Mouse (Mus musculus) CD8-positive naive resting alpha-beta T cell, adult 2 months (primary cell): ENCODE measurements around the gene Usp47.

Experiments
- DNase-seq, 2 experiments: peaks; one replicate each; pipeline ENCODE4 v3.0.0; 2022; ENCODE audit warnings: low read depth in 2 of 2, low spot score in 2 of 2

Usp47 gene

DNA sequence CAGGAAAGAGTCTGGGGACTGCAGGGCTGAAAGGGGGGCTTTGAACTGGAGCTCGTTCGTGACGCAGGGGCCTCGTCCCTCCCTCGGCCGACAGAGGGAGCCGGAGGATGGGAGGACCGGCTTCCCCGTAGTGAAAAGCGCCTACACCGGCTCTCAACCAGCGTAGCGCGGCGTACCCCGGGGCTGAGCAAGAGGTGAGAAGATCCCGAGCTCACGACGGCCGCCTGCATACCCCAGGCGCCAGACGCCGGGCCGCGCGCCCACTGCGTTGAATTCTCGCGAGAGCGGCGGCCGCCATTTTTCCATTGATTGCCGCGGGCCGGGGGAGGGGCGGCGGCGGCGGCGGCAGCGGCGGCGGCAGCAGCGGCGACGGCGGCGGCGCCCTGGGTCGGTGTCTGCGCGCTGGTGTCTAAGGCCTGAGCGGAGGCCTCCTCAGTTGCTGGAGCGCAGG lies at the start of gene Usp47:
TSS of gene Usp47 (plus strand) at position 355 of the 451 bp plus-strand sequence.
- peak; percentile 84 for DNase-seq

DNA sequence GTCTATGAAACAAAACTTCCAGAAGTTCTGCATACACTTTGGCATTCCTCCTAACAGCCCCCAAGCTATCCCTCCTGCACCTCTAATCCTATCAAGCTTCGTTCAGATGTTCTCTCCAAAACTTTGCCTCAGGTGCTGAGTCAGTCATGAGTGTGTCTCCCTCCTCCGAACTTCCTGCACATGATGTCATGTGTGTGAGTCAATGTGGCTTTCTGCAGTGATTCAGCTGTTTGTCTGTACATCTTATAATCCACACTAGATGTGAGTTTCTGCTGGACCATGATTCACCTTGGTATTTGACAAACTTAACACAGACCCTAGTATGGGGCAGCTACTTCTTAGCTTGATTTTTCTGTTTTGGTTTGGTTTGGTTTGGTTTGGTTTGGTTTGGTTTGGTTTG lies 46.9 kb upstream of the Usp47 start:
- no peak for DNase-seq

DNA sequence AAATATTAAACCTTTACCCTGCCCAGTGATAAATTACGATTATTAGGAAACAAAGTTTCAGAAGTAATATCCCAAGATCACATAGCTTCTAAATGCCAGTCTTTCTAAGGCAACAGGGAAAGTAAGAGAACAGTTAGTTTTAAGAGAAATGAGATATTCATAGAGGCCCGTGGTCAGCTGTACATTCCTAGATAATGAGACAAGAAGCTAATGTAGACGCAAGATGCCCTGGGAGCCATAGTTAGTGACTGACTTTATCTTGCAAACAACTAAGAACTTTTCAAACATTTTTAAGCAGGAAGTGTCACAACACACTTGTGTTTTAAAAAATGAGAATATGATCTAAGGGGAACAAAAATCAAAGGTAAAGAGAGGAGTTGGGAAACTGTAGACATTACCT lies 45.4 kb upstream of the Usp47 start:
- no peak for DNase-seq

DNA sequence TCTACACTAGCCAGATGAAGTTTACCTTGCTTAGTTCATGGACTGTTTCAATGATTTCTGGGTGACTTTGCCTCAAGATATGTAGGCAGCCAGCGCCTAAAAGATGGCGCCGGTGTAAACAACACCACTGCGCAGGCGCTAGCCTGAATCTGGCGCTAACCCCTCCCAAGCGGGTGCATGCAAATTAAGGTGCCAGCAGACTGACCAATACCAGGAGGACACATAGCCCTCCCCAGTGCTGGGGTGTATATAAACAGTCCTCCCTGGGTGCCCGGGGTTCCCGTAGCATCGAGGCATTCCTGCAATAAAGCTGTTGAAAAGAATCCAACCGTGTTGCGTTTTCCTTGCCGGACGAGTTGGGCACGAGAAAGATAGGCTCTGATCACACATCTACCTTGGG lies 41.0 kb upstream of the Usp47 start:
- no peak for DNase-seq

DNA sequence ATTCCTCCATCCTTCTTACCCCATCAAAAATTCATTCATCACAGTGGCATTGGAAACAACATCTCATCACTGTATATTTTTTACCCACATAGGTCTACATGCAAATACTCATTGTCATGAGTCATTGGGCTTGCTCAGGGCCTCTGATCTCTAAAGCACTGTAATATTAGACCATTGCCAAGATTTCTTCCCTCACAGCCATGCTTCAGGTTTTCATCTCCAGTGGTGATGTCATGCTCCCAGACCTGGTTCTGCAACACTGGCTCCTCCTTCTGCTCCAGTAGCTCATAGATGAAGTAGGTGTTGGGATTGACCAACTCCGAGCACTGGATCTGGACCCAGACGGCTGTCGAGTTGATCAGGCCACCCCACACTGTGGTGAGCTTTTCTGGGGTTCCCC lies 38.8 kb upstream of the Usp47 start:
- DNase-seq: no peak

DNA sequence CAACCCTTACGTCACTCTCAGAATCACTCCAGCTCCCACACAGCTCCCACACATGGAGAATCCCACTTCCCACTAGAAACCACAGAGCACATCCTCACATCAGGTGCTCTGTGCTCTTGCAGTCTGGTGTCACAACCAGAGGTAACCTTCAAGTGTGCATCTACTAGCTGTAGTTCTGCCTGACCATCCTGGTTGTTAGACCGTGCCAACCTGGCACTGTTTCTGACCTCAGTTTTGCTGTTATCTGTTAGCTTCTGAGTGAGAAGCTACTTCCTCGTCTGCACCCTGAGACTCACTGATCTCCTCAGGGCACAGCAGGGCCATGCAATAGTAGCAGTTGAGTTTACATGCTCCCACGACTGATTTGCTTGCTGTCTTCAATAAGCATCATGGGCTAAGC lies 38.0 kb upstream of the Usp47 start:
- no peak for DNase-seq

DNA sequence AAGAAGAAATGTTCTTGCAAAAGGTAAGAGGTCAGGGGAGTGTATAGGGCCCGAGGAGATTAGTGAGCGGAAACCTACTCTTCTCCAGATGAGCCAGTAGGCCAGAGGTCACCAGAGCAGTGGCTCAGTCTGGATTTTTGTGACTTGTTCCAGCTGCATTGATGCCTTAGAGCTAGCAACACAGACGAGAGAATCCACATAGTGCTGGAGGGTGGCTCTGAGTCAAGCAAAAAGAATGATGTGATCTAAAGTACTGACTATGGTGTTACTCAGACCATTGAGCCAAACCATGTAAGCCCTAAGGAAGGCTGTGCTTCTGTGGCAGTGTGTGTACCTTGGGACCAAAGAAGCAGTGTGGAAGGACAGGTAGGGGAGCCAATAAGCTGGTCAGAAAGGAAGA lies 36.4 kb upstream of the Usp47 start:
- no peak for DNase-seq

DNA sequence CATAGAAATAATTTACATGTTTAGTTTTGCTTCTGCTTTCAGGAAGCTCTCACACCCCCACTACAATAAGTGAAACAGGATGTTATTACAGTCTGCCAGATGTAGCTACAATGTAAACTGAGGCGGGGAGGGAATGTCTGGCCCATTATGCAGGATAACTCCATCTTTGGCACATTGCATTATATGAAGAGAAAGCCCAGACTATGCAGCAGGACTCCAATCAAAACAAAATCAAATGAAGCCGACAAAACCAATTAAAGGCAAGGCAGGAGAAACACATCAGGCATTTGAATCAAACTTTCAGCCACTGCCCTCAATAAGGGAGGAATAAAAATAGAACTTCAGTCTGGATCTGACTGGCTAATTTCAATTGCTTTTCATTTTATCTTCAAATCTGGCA lies 25.9 kb upstream of the Usp47 start:
- DNase-seq: no peak

DNA sequence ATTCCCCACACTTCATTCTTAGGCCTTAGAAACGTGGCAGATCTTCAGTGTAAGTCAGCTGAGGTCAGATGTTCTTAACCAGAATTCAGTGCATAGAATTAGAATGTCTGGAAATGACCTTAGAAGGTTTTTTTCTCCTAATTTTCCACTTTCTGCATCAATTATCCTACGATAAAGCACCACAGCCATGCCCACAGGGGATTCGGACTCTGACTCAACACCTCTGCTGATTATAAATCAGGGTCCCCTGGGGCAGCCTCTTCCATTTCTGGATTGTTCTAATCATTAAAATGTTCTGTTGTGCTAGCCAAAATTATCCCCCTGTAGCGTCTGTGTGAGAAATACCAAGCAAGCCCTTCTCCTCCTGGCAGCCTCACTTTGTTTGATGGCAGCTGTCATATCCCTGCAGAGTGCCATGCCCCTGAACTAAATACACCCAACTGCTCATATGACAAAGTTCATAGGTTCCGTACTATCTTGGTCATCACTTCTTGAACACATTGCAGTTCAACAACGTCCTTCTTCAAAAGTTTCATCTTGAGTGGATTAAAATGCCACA lies 24.8 kb upstream of the Usp47 start:
- no peak for DNase-seq

DNA sequence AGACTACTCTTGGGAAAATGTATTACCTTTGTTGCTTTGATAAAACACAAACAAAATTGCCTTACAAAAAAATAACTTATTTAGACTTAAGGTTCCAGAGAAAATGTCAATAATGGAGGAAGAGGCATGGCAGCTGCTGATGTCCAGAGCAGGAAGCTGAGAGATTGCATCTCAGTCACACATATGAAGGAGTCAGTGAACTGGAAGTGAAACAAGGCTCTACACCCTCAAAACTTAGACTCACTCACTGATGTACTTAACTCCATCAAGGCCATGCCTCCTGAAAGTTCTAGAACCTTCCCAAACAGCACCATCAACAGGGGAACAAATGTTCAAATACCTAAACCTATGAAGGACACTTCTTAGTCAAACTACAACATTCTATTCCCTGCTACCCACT lies 23.9 kb upstream of the Usp47 start:
- no peak for DNase-seq

DNA sequence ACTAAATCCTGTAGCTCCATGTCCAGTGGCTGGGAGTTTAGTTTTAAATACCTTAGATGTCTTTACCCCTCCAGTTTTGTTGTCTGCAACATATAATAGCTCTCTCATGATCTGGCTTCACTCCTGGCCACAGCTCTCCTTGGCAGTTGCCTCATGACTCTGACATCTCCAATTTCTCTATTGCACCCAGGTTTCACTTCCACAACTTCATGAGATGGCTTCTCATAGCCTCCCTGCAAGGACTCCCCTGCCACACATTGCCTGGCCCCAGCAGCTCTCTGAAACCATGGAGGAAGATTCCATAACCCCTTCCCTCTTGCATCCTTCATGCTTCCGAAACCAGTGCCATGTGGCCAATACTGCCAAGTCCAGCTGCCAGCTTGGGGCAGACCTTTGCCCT lies 23.1 kb upstream of the Usp47 start:
- no peak for DNase-seq

DNA sequence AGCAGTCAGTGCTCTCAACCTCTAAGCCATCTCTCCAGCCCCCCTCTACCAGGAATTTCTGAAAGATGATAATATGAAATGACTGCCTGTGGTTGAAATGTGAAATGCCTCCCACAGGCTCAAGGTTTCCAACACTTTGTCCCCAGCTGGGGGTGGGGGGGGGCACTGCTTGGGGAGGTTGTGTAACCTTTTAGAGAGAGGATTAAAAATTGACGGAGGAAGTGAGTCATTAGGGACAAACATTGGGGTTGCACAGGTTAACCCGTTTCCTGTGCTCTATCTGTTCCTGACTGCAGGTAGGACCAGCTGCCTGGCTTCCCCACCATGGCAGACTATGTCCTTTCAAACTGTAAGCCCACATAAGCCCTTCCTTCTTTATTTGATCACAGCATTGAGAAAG lies 12.8 kb upstream of the Usp47 start:
- no peak for DNase-seq

DNA sequence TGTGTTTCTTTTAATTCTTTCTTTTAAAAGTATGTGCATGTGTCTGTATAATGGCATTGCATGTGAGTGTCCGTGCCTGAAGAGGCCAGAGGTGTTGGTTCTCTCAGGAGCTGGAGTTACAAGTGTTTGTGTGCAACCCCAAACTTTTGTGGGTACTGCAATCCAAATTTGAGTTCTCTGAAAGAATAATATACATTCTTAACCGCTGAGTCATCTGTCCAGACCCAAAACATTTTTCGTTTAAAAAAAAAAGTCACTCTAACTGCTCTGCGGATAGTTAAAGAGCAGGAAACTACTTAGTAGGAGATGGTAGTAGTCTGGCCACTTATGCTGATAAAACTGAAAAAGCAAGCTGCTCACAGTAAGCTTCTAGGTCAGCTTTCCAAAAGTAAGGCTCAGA lies 12.3 kb upstream of the Usp47 start:
- DNase-seq: no peak

DNA sequence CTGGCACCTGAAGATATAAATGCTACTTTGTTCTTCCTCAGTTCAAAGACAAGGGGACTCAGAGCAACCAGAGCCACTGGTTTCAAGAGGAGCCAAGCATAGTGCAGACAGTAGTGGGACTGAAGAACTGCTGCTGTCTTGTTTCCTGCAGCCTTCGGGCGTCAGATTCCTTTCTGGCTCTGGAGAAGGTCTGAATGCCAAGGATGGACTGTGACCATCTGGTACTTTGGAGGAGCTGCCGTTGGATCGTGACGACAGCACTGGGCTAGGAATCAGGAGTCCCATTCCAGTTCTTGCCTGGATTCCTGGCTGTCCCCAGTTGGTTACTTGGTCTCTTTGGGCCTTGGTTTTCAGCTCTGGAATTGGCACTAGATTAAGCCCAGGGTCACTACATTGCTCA lies 11.2 kb upstream of the Usp47 start:
- no peak for DNase-seq

DNA sequence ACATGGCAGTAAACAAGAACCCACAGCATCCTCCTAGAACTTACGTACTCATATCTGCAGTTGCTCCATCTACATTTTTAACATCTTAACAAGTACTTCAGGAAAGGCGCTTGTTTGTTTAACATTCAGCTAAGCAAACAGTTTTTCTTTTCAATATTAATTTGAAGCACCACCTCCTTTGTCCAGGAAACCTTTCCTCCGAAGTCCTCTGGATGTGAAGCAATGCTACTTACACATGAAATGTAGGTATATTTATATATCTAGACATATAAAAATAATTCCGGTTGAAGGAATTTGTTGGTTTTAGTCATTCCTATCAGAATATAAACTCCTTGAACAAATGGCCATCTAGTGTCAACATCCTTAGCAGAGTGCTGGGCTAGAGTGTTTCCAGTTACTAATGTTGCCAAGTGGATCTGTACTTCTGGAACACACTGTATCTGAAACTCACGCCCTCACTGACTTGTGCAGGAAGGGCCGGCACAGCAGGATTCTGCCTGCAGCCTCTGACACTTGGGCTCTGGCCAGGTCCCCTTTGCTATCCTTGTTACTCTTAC lies 10.6 kb upstream of the Usp47 start:
- DNase-seq: no peak

DNA sequence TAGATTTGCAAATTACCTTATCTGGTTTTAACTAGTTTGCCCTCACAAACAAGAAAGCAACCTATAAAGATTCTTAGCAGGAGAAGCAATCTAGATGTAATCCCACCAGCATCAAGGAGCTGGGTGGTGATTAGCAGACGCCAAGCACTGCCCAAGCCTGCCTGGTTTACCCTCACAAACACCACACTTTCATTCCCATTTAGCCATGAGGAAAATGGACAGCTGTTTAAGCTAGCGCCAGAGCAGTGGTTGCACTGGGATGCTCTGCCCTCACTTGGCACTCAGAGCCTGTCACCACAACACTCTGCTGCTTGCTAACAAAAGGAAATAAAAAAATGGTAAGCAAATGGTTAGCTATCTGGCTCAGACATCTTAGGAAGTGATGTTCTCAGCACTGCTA lies 9.2 kb upstream of the Usp47 start:
- DNase-seq: no peak

DNA sequence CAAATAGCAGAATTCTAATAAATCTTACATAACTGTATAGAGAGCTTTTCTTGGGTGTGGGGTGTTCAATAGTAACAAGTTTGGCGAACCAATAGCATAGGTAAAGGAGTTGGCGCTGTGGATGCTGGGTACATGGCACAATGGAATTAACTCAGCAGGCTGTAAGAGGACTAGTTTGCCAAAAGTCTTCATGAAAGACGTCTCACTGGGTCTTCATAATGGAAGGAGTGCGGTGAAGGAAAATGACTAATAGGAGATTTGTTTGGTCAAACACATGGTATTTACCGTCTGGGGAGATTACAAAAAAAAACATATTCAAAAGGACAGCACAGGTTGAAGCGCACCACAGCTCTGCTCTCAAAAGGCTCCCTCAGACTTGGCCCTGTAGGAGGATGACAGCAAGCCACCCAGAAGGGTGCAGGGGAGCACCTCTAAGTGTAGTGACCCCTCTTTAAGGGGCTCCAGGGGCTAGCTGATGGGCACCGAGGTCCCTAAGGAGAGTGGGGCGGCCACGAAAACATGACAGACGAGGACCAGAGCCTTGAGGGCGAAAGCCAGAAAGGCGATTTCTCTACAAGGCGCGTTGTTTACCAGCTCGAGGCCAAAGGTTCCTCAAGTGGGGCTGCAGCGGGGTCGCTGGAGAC lies 676 bp upstream of the Usp47 start:
- no peak for DNase-seq

DNA sequence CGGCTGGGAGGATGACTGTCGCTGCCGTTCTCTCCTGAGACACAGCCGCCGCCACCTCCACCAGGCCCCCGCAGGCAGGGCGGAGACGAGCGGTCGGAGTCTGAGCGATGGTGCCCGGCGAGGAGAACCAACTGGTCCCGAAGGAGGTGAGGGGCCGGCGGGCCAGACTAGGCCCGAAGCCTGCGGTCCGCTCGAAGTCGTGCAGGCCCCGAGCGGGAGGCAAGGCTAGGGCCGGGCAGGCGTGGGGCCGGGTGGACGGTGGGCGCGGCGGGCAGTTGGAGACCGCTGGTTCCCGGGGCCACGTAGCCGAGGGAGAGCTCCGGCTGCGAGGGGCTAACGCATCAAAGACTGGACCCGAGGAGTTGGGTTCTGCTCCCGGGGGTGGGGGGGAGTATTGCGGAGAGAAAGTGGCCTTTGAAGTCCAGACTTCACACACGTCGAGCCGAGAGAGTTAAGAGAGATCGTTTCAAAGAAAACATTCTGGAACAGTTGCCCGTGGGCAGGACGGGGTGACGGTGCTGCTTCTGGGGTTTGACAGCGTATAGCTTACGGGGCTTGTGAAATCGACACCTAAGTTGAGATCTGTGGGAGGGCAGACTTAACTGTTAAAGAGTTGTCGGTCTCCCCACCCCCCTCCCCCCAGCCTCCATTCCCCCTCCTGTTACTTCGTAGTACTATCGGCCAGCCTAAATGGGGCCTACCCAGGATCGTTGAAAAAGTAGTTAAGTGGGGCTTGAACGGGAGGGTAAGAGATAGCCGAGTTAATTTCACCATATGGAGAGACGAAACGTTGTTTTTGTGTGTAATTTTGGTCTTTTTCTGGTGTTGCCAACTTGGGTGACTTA lies 519 bp downstream of the Usp47 start:
- DNase-seq: peak; percentile 52 to 58

DNA sequence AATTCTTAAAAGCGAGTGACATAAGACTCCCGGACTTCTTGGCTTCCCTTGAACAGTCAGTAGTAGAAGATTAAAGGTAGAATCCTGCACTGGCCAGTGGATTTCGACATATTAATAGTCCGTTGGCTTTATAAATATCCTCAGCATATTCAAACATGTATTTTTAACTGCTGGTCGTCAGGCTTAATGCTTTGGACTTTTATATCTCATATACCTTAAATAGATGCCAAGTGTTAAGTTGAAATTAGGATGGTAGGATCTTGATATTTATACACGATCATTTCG lies 1.1 kb downstream of the Usp47 start:
- DNase-seq: no peak

DNA sequence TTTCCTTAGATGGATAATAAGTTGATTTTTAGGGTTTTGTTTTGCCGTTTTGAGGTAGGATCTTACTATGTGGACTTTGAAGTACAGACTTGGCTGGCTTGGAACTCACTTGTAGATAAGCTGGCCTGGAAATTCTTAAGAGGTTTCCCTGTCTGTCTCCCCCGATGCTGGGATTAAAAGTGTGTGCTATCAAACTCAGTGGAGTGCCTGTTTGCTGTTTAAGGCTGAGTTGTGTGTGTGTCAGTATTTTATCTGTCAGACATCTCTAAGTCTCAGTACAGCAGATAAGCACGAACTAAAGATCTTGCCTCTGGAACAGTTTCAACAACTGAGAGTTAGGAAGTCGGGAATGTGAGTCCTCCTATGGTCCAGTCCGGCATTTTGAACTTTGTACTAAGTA lies 1.6 kb downstream of the Usp47 start:
- DNase-seq: no peak

DNA sequence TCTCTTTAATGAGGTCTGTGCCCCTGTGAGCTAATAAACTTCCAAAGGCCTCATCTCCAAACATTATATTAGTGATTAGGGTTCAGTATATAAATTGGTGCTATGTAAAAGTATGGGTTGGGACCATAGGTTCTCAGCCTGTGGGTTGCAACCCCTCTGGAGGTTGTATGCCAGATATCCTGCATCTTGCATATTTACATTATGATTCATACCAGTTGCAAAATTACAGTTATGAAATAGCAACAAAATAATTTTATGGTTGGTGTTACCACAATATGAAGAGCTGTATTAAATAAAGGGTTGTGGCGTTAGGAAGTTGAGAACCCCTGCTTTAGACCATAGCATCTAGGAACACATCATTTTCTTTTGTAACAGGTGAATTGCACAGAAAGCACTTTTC lies 7.3 kb downstream of the Usp47 start:
- no peak for DNase-seq

DNA sequence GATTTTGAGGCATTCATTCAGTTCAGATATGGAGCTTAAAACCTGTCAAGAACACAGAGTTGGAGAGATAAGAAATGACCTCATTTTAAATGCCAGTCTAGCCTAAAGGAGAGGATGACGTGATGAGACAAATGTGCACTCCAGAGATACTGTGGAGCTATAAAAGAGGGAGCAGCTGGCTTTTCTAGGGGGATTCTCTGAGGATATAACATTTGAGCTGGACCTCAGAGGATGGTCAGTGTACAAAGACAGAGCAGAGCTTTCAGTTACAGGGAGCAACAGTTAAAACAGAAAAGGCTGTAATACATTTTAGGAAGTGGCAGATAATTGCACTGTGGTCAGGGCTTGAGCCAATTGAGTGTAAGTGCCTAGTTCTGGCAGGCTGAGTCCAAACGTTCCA lies 12.5 kb downstream of the Usp47 start:
- DNase-seq: no peak
